Mouse (Mus musculus): Measurements from ENCODE around the gene Hoxa11. TPM values are rescaled to one million over a fixed set of nuclear protein-coding genes. Genes with fewer than 3 reads are reported as not detected.

Gene Hoxa11
- total and polyA plus RNA-seq, 2 experiments, result not detected

- H3K79me2 ChIP-seq (ENCODE audit: control insufficient read depth, insufficient read depth, low read length), result no peaks in the 10 kb centered on the region
- H3K27me3 ChIP-seq (ENCODE audit: control insufficient read depth, insufficient read depth, low read length), result peaks cover 24% of the 10 kb centered on the region; the same call in 1 of the 2 replicates
- no peak for DNase-seq (ENCODE audit: extremely low read depth, low read depth, low spot score)
- H3K4me3 ChIP-seq (ENCODE audit: insufficient read depth, low read depth, low read length), result no peak overlapping the region
- 0 out of 2 replicates have a peak, but pooled peaks cover 4% of the 10 kb centered on the region for H3K4me1 ChIP-seq (ENCODE audit: control insufficient read depth, insufficient read depth, low read length)
- H3K36me3 ChIP-seq (ENCODE audit: control insufficient read depth, insufficient read depth, low read length), result no peaks in the 10 kb centered on the region
- no peak overlapping the region for H3K9ac ChIP-seq (ENCODE audit: low read depth, low read length)
- 11% methylated on average over 22 of the region's 22 CpGs for WGBS
- TF ChIP-seq POLR2A (IDR thresholded peaks at IDR 0.05; ENCODE audit: extremely low read depth, insufficient read depth, low read length) (no peak), CTCF (IDR thresholded peaks at IDR 0.05; ENCODE audit: low read depth, low read length) (no peak)
- H3K27ac ChIP-seq (replicated peaks; ENCODE audit: insufficient read depth, low read depth, low read length), result no peak overlapping the region
Measured at GRCm38 (mm10) chr6:52273656-52274280, 28.2 kb upstream of the Hoxa11 start.

- H3K27me3 ChIP-seq (ENCODE audit: control insufficient read depth, insufficient read depth, low read length), result peaks cover 27% of the 10 kb centered on the region; the same call in 1 of the 2 replicates
- no peak overlapping the region for H3K9ac ChIP-seq (ENCODE audit: low read depth, low read length)
- H3K36me3 ChIP-seq (ENCODE audit: control insufficient read depth, insufficient read depth, low read length), result no peaks in the 10 kb centered on the region
- no peak overlapping the region for H3K4me3 ChIP-seq (ENCODE audit: insufficient read depth, low read depth, low read length)
- 30% methylated on average over 22 of the region's 22 CpGs for WGBS
- no peak overlapping the region for H3K27ac ChIP-seq (replicated peaks; ENCODE audit: insufficient read depth, low read depth, low read length)
- H3K4me1 ChIP-seq (ENCODE audit: control insufficient read depth, insufficient read depth, low read length), result 0 out of 2 replicates have a peak, but pooled peaks cover 4% of the 10 kb centered on the region
- H3K79me2 ChIP-seq (ENCODE audit: control insufficient read depth, insufficient read depth, low read length), result no peaks in the 10 kb centered on the region
- DNase-seq (ENCODE audit: extremely low read depth, low read depth, low spot score), result no peak
- TF ChIP-seq POLR2A (IDR thresholded peaks at IDR 0.05; ENCODE audit: extremely low read depth, insufficient read depth, low read length) (no peak), CTCF (IDR thresholded peaks at IDR 0.05; ENCODE audit: low read depth, low read length) (no peak)
Measured at GRCm38 (mm10) chr6:52272766-52273655, 27.4 kb upstream of the Hoxa11 start.

GRCm38 (mm10) chr6:52270494-52271480, 25.2 kb upstream of the Hoxa11 start:
- peak; percentile 66 for DNase-seq (ENCODE audit: extremely low read depth, low read depth, low spot score)
- H3K36me3 ChIP-seq (ENCODE audit: control insufficient read depth, insufficient read depth, low read length), result no peaks in the 10 kb centered on the region
- no peak overlapping the region for H3K4me3 ChIP-seq (ENCODE audit: insufficient read depth, low read depth, low read length)
- H3K27me3 ChIP-seq (ENCODE audit: control insufficient read depth, insufficient read depth, low read length), result peaks cover 35% of the 10 kb centered on the region
- H3K4me1 ChIP-seq (ENCODE audit: control insufficient read depth, insufficient read depth, low read length), result 0 out of 2 replicates have a peak, but pooled peaks cover 4% of the 10 kb centered on the region
- H3K79me2 ChIP-seq (ENCODE audit: control insufficient read depth, insufficient read depth, low read length), result no peaks in the 10 kb centered on the region
- H3K27ac ChIP-seq (replicated peaks; ENCODE audit: insufficient read depth, low read depth, low read length), result no peak overlapping the region
- 10% methylated on average over 23 of the region's 23 CpGs for WGBS
- no peak overlapping the region for H3K9ac ChIP-seq (ENCODE audit: low read depth, low read length)
- TF ChIP-seq CTCF (IDR thresholded peaks at IDR 0.05; ENCODE audit: low read depth, low read length), result peak; percentile 74
- no peak for TF ChIP-seq POLR2A (IDR thresholded peaks at IDR 0.05; ENCODE audit: extremely low read depth, insufficient read depth, low read length)

- Histone ChIP-seq H3K4me3 (ENCODE audit: insufficient read depth, low read depth, low read length) (no peak overlapping the region), H3K36me3 (ENCODE audit: control insufficient read depth, insufficient read depth, low read length) (no peaks in the 10 kb centered on the region), H3K79me2 (ENCODE audit: control insufficient read depth, insufficient read depth, low read length) (no peaks in the 10 kb centered on the region), H3K27me3 (ENCODE audit: control insufficient read depth, insufficient read depth, low read length) (peaks cover 37% of the 10 kb centered on the region), H3K9ac (ENCODE audit: low read depth, low read length) (no peak overlapping the region), H3K27ac (replicated peaks; ENCODE audit: insufficient read depth, low read depth, low read length) (no peak overlapping the region), H3K4me1 (ENCODE audit: control insufficient read depth, insufficient read depth, low read length) (0 out of 2 replicates have a peak, but pooled peaks cover 4% of the 10 kb centered on the region)
- DNase-seq (ENCODE audit: extremely low read depth, low read depth, low spot score), result no peak
- TF ChIP-seq POLR2A (IDR thresholded peaks at IDR 0.05; ENCODE audit: extremely low read depth, insufficient read depth, low read length), result no peak
- no peak for TF ChIP-seq CTCF (IDR thresholded peaks at IDR 0.05; ENCODE audit: low read depth, low read length)
- 16% methylated on average over 3 of the region's 3 CpGs for WGBS
Measured at GRCm38 (mm10) chr6:52268756-52269155, 23.1 kb upstream of the Hoxa11 start.

GRCm38 (mm10) chr6:52268341-52268740, 22.7 kb upstream of the Hoxa11 start:
- no peak for TF ChIP-seq CTCF (IDR thresholded peaks at IDR 0.05; ENCODE audit: low read depth, low read length)
- no peak for TF ChIP-seq POLR2A (IDR thresholded peaks at IDR 0.05; ENCODE audit: extremely low read depth, insufficient read depth, low read length)
- H3K9ac ChIP-seq (ENCODE audit: low read depth, low read length), result no peak overlapping the region
- DNase-seq (ENCODE audit: extremely low read depth, low read depth, low spot score), result no peak
- H3K4me1 ChIP-seq (ENCODE audit: control insufficient read depth, insufficient read depth, low read length), result 0 out of 2 replicates have a peak, but pooled peaks cover 4% of the 10 kb centered on the region
- no peaks in the 10 kb centered on the region for H3K36me3 ChIP-seq (ENCODE audit: control insufficient read depth, insufficient read depth, low read length)
- no peak overlapping the region for H3K27ac ChIP-seq (replicated peaks; ENCODE audit: insufficient read depth, low read depth, low read length)
- H3K4me3 ChIP-seq (ENCODE audit: insufficient read depth, low read depth, low read length), result no peak overlapping the region
- peaks cover 34% of the 10 kb centered on the region for H3K27me3 ChIP-seq (ENCODE audit: control insufficient read depth, insufficient read depth, low read length)
- 24% methylated on average over 7 of the region's 7 CpGs for WGBS
- no peaks in the 10 kb centered on the region for H3K79me2 ChIP-seq (ENCODE audit: control insufficient read depth, insufficient read depth, low read length)

All from liver, adult 2 months (tissue).